18 mouse cellular contexts compared by ENCODE assay signal in the genomic region with DNA sequence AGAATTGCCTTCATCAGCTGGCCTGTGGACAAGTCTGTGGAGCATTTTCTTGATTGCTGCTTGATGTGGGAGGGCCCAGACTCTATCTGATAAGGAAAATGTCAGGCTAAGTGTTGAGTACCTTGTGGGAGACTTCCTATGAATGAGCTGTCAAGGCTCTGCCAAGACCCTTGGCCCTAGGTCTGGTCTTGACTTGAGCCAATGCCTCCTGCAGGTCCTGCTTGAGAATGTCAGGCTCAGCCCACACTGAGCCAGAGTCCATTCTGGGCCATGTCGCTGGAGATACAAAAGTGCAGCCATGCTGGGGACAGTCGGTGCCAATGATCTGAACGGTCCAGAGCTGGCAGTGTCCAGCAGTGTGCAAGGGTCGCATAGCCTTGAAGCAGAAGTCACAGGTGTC. TPM values are rescaled to one million over a fixed set of nuclear protein-coding genes. Genes with fewer than 3 reads are reported as not detected.
"Had no signal": no experiment of that assay in that cellular context is flagged by ENCODE, and none has a peak within 500 bp of the region (broad histone marks: within the 10 kb centered on the region; RNA-seq: fewer than 3 reads in every experiment).

No protein-coding gene starts in this region.

- H3K4me2 ChIP-seq: neural tube, embryonic 15.5 days; stomach, embryonic 15.5 days had no signal

- H3K27me3 ChIP-seq: stomach, embryonic 15.5 days had no signal

- H3K4me3 ChIP-seq: neural tube, embryonic 15.5 days; stomach, embryonic 15.5 days had no signal

- H3K27ac ChIP-seq: neural tube, embryonic 15.5 days; stomach, embryonic 15.5 days; stomach, postnatal 0 days had no signal

- H3K9ac ChIP-seq: neural tube, embryonic 15.5 days; stomach, embryonic 15.5 days had no signal

- H3K9me3 ChIP-seq: neural tube, embryonic 15.5 days; stomach, embryonic 15.5 days had no signal

- DNase-seq: retina, postnatal 1 day; right cerebral cortex, adult 18-20 months; right cerebral cortex, postnatal 14 days; right cerebral cortex, postnatal 25 days; right cerebral cortex, postnatal 4 days; spleen, adult 18-20 months; thymus, adult 18-20 months; thymus, adult 2 months; thymus, postnatal 14 days; thymus, postnatal 25 days; thymus, postnatal 36 days; thymus, postnatal 4 days had no signal

- H3K36me3 ChIP-seq: neural tube, embryonic 15.5 days; stomach, embryonic 15.5 days had no signal

RNA-seq across cellular contexts. Expression of a gene that starts 3.8 kb away (rescaled TPM):
- total RNA-seq: neutrophil, adult 5-6 weeks had no signal

RNA-seq across cellular contexts. Expression of a gene that starts 6.2 kb away (rescaled TPM):
- total RNA-seq: neutrophil, adult 5-6 weeks had no signal
- polyA plus RNA-seq: neural tube, embryonic 14.5 days; neural tube, embryonic 15.5 days; urinary bladder, adult 2 months had no signal

RNA-seq across cellular contexts. Expression of a gene that starts 9.1 kb away (rescaled TPM):
- total RNA-seq: neutrophil, adult 5-6 weeks had no signal
